Mouse (Mus musculus) monocyte, adult 2 months (primary cell): ENCODE measurements around the gene Uba1y.
"Not testable (repeated sequence)": the region's sequence is repeated elsewhere in the genome, so short reads cannot be mapped to it uniquely, and the experiment has no call there.

Source experiments
- DNase-seq, 2 experiments: peaks; one replicate each; pipeline ENCODE4 v3.0.0; 2022; ENCODE audit warnings: low spot score in 2 of 2, low read depth in 1 of 2

Uba1y gene

DNA sequence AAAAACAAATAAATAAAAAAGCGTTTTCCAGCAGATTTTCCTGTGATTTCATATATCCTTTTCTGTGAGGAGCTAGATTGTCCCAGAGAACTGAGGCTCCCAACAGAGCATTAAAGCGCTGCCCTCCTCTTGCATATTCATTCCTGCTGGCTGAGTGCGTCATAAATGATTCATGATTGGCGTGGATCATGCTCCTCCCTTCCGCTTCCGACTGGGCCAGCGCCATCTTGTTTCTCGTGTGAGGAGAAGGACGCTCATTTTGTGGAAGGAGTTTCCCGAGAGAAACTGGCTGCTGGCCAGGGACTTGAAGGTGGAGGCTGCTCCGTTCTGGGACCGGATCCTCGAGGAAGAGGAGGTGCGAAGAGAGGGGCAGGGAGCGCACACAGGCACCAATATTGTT lies at the start of gene Uba1y:
Uba1y (plus strand) TSS at position 254 of the 400 bp plus-strand sequence.
- no peak for DNase-seq

- DNase-seq, result not testable (repeated sequence)
Observed at GRCm38 (mm10) chrY:797309-797708, 21.1 kb upstream of the Uba1y start, which contains the start of gene Zfy1. Gene Zfy1, minus strand, starts transcription at chrY:797409.

GRCm38 (mm10) chrY:808991-809661 lies 9.3 kb upstream of the Uba1y start:
- DNase-seq, result no peak

- no peak for DNase-seq
Observed at GRCm38 (mm10) chrY:872404-872803, 54.0 kb downstream of the Uba1y start.

- DNase-seq, result no peak
Observed at GRCm38 (mm10) chrY:872855-873549, 54.6 kb downstream of the Uba1y start.
